Mouse (Mus musculus): ENCODE data around the gene Slc38a11.

The Slc38a11 gene

GRCm38 (mm10) chr2:65363828-65364497, at the start of gene Slc38a11:
Gene Slc38a11 (minus strand): TSS chr2:65364034.
- no peak for DNase-seq

GRCm38 (mm10) chr2:65407110-65407509, 43.3 kb upstream of the Slc38a11 start:
- DNase-seq: no peak

GRCm38 (mm10) chr2:65405407-65405806, 41.6 kb upstream of the Slc38a11 start:
- DNase-seq: no peak

- DNase-seq: no peak
Observed at GRCm38 (mm10) chr2:65402001-65402400, 38.2 kb upstream of the Slc38a11 start.

GRCm38 (mm10) chr2:65399938-65400337, 36.1 kb upstream of the Slc38a11 start:
- no peak for DNase-seq

GRCm38 (mm10) chr2:65396128-65396527, 32.3 kb upstream of the Slc38a11 start:
- DNase-seq: no peak

- no peak for DNase-seq
Observed at GRCm38 (mm10) chr2:65393061-65393460, 29.2 kb upstream of the Slc38a11 start.

GRCm38 (mm10) chr2:65391322-65391721, 27.5 kb upstream of the Slc38a11 start:
- DNase-seq: no peak

GRCm38 (mm10) chr2:65384815-65385214, 21.0 kb upstream of the Slc38a11 start:
- DNase-seq: no peak

- DNase-seq: no peak
Observed at GRCm38 (mm10) chr2:65382485-65382884, 18.7 kb upstream of the Slc38a11 start.

GRCm38 (mm10) chr2:65378425-65378824, 14.6 kb upstream of the Slc38a11 start:
- DNase-seq: no peak

- DNase-seq: no peak
Observed at GRCm38 (mm10) chr2:65374410-65374809, 10.6 kb upstream of the Slc38a11 start.

GRCm38 (mm10) chr2:65373076-65373475, 9.2 kb upstream of the Slc38a11 start:
- DNase-seq: no peak

- DNase-seq: no peak
Observed at GRCm38 (mm10) chr2:65360736-65361475, 2.9 kb downstream of the Slc38a11 start.

- no peak for DNase-seq
Observed at GRCm38 (mm10) chr2:65347367-65347766, 16.5 kb downstream of the Slc38a11 start.

GRCm38 (mm10) chr2:65346915-65347314, 16.9 kb downstream of the Slc38a11 start:
- DNase-seq: no peak

GRCm38 (mm10) chr2:65346037-65346436, 17.8 kb downstream of the Slc38a11 start:
- no peak for DNase-seq

- no peak for DNase-seq
Observed at GRCm38 (mm10) chr2:65342057-65342456, 21.8 kb downstream of the Slc38a11 start.

- no peak for DNase-seq
Observed at GRCm38 (mm10) chr2:65340839-65341238, 23.0 kb downstream of the Slc38a11 start.

GRCm38 (mm10) chr2:65337378-65338140, 26.3 kb downstream of the Slc38a11 start:
- DNase-seq: no peak

- DNase-seq: no peak
Observed at GRCm38 (mm10) chr2:65336608-65337007, 27.2 kb downstream of the Slc38a11 start.

GRCm38 (mm10) chr2:65334091-65334490, 29.7 kb downstream of the Slc38a11 start:
- DNase-seq: no peak

- no peak for DNase-seq
Observed at GRCm38 (mm10) chr2:65331321-65331720, 32.5 kb downstream of the Slc38a11 start.

Data from cerebellum, adult 11 months (tissue).